Mouse (Mus musculus): ENCODE measurements around the gene Dip2b.

- no peak for TF ChIP-seq POLR2A (IDR thresholded peaks at IDR 0.05; ENCODE audit: insufficient read depth, low read depth, low read length)
- no peak for TF ChIP-seq CTCF (IDR thresholded peaks at IDR 0.05; ENCODE audit: insufficient read depth, low read depth, low read length)
These were observed 31.6 kb downstream of the Dip2b start for GRCm38 (mm10) chr15:100070021-100070420.

Measured in olfactory bulb, adult 2 months (tissue).